Mouse (Mus musculus): ENCODE measurements around the gene Krba1. TPM values are rescaled to one million over a fixed set of nuclear protein-coding genes. Genes with fewer than 3 reads are reported as not detected.

Krba1 gene
- 10 to 100 TPM; 35.5 to 43.2 TPM for total RNA-seq (2021)

DNA sequence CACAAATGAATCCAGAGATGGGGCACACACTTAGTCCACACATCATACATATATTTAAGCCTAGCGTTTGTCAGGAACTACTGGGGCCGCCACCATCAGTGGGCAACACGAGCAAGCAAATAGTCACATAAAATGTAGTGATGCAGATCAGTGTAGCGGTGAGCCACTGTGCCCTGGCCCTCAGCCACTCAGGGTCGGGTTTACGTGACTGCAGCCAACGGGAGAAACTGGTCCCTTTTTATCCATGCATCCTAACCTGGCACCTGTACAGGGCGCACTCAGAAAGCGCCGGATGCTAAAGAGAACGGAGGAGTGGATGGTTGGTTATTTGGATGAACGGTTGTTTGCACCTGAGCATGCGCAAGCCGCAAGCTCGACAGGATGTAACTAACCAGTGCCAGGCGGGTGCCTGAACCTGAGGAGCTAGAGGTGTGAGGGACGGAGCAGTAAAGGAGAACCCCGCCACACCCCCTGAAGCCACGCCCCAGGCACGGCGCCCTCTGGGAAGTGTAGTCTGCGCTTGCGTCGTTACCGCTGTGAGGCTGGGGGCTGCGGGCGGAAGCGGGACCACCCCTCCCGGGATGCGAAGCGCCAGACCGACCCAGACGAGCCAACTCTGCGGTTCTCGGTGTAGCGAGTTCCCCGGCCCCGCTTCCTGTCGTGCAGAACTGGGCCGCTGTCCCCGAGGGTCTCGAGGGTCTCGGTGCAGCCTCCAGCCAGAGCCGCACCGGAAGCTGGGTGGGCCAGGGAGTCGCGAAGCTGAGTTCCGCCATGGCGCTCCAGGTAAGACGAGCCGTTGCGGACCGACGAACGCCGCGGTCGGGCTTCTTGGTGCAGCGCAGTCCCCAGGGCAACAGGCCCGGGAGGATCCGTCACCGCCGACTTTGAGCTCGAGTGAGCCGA, at the start of gene Krba1:
Gene Krba1, plus strand, starts transcription at position 482 of the 903 bp plus-strand sequence.
- DNase-seq (ENCODE audit: extremely low spot score in 1 of 2, low spot score in 1 of 2): peak; percentile 74 to 84

- no peak for DNase-seq (ENCODE audit: extremely low spot score in 1 of 2, low spot score in 1 of 2)
These were observed 36.5 kb upstream of the Krba1 start for GRCm38 (mm10) chr6:48358897-48359296.

DNA sequence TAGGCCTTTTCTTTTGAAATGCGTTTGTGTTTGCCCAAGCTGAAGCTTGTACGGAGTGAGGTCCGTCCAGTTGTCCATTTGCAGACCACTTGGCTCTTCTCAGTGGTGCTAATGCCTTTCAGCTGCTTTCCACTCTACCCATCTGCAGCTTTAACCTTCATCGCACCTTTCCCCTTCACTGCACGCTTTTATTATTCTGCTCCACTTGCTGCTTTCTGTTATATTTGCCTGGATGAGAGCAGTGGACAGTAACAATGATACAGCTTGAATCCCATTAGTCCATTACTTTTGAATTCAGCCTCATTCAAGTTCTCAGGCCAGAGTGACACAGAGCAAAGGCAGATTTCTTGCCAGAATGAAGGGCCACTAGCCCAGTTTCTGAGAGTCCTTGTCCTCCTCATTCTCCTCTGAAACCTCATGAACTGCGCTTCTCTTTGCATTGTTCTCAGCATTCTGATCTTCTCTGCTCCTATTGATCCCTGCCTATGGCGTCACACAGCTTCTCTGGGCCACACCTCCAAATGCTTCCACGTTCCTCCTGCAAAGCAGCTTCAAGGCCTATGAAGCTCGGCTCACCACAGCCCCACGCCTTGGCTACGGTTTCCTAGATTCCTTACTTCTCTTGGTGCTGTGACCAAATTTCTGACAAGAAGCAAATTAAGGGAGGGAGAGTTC, 28.9 kb upstream of the Krba1 start:
- DNase-seq (ENCODE audit: extremely low spot score in 1 of 2, low spot score in 1 of 2): no peak

GRCm38 (mm10) chr6:48388221-48388620, 7.2 kb upstream of the Krba1 start:
- no peak for DNase-seq (ENCODE audit: extremely low spot score in 1 of 2, low spot score in 1 of 2)

DNA sequence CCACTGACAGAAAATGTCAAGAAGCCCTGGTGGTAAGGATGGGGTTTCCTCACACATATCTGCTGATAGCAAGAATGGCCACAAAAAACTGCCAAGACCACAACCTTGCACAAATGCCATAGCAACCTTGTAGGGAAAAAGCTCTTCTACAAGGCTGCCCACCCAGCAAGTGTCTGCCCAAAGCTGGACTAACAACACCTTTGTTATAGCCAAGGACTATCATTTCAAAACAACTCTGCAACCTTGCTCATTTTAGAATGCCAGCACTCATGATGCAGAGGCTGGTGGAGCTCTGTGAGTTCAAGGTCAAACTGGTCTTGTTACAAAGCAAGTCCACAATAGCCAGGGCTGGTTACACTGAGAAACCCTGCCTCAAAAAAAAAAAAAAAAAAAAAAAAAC, 1.6 kb upstream of the Krba1 start:
- no peak for DNase-seq (ENCODE audit: extremely low spot score in 1 of 2, low spot score in 1 of 2)

GRCm38 (mm10) chr6:48396008-48396595, 716 bp downstream of the Krba1 start:
- DNase-seq (ENCODE audit: extremely low spot score in 1 of 2, low spot score in 1 of 2): no peak

- DNase-seq (ENCODE audit: extremely low spot score in 1 of 2, low spot score in 1 of 2): no peak
These were observed 1.3 kb downstream of the Krba1 start for GRCm38 (mm10) chr6:48396686-48397085.

GRCm38 (mm10) chr6:48397336-48397735, 1.9 kb downstream of the Krba1 start:
- peak in 1 of 2 experiments; percentile 35 for DNase-seq (ENCODE audit: extremely low spot score in 1 of 2, low spot score in 1 of 2)

DNA sequence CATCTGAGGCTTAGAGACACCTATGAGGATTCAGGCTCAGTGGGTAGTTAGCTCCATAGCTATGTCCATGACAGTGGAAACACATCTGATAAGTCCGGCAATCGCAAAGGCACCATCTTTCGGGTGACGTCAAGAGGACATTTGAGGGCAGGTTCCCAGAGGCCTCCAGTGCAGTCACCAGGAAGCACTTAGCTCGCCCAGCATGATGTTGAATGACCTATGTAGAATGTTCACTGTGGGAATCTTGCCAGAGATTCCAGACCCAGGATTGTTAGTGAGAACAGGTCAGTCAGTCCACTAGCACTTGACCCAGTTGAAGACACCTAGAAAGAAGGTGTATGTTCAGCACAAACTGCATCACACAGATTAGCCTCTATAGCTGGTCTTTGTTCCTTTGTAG, 4.5 kb downstream of the Krba1 start:
- no peak for DNase-seq (ENCODE audit: extremely low spot score in 1 of 2, low spot score in 1 of 2)

DNA sequence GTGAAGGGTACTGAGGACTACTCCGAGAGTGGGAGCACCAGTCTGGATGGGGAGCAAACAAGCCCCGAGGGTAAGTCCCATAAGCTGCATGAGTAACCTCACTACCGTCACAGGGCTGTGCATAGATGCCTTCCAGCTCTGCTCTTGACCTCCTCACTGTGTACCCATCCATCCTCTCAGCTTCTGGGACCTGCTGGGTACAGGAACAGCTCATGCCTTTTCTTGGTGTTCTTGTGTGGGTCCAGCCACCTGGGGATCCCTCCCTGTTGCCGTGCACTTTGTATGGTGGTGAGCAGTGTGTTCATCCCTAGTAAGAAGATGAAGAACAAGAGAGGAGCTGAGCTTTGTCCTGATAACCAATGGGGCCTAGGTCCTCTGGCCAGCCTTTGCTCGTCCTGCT, 8.7 kb downstream of the Krba1 start:
- no peak for DNase-seq (ENCODE audit: extremely low spot score in 1 of 2, low spot score in 1 of 2)

DNA sequence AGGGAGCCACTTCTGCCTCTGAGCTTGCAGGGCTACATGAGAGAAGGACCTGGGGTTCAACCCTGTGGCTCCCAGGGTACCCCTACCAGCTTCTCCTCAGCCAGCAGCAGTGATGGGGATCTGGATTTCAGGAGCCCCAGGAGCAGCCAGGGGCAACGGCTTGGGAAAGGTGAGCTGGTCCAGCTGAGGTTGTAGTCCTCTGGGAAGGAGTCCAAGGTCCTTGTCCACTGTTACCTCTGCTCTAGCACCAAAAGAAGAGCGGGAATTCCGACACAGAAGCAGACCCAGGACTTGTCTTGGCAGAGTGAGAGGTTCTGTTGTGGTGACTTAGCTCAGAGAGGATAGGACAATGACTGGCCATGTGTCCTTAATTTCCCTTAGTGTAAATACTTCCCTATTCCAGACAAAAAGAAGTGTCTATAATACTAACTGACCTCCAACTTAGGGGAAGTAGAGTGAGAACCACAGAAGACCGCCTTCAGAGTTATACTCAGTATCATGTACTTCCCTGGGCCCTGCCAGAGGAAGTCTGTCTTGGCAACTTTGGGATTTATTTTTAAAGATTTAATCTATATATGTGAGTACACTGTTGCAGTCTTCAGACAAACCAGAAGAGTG, 14.4 kb downstream of the Krba1 start:
- no peak for DNase-seq (ENCODE audit: extremely low spot score in 1 of 2, low spot score in 1 of 2)

DNA sequence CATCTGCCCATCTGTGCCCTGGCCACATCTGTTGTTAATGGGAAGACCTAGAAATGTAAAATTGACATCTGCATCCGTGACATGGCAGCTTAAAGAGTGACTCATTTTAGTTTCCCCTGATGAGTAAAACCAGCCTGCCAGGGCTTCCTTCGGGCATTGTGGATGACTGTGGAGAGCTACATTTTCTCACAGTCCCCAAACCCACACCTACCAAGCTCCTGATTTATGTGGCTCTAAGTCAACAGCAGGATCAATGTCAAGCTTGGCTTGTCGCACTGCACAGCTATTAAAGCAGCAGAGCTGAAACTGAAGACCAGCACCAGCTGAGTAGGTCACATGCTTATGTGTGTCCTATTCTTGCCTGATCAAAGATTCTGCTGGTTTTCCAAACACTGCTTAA, 15.2 kb downstream of the Krba1 start:
- no peak for DNase-seq (ENCODE audit: extremely low spot score in 1 of 2, low spot score in 1 of 2)

DNA sequence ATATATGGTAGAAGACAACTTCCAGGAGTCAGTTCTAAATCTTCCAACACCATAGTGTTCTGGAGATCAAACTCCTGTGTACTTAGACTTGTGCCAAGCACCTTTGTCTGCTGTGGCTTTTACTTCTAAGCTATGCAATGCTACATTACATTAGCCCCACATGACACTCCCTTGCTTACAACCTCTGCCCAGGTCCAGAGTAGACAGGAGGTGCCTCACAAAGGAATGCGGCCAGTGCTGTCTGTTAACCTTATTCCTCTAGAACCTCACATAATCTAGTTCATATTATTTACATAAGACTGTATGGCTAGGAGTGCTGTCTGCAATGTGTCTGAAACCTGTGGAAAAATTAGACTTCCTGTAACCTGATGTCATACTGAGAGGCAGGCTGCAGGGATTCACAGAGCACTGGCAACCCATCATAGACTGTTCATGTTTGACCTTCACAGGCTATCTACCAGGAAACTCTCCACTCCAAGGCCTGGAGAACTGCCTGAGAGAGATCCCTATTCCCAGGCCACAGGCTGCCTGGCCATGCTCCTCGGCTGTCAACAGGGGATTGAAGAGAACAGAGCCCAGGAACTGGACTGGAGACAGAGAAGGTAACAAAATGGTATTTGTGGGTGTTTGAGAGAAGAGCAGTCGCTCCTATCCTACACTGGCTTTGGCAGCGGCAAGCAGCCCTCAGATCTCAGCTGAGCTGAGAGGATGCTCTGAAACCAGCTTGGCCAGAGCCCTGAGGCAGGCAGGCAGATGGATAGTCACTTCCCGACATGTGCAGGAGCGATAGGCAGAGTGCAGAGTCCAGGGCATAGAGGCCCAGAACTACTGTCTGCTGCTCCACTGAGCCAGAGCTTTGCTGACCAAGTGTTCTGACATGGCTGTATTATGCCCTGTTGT, 16.1 kb downstream of the Krba1 start:
- DNase-seq (ENCODE audit: extremely low spot score in 1 of 2, low spot score in 1 of 2): no peak

- DNase-seq (ENCODE audit: extremely low spot score in 1 of 2, low spot score in 1 of 2): no peak
These were observed 16.8 kb downstream of the Krba1 start for GRCm38 (mm10) chr6:48412147-48412546.

DNA sequence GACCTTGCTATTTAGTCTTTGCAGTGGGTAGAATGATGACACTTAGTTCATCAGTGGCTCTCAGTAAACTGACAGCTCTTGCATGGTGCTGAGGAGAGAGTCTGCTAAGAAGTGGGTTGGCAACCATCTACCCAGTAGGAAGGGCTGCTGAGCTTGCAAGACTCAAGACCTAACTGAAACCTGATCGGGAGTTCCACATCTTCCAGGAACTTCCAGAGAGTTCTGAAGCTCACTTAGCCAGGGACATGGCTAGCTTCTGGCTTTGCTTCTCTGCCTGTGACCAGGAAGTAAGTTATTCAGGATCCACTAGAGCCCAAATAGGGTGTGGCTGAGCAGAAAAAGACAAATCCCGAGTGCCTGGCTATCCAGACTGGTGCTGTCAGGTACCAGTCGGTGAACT, 17.3 kb downstream of the Krba1 start:
- DNase-seq (ENCODE audit: extremely low spot score in 1 of 2, low spot score in 1 of 2): no peak

GRCm38 (mm10) chr6:48413081-48413480, 17.7 kb downstream of the Krba1 start:
- DNase-seq (ENCODE audit: extremely low spot score in 1 of 2, low spot score in 1 of 2): no peak

GRCm38 (mm10) chr6:48414886-48415285, 19.5 kb downstream of the Krba1 start:
- no peak for DNase-seq (ENCODE audit: extremely low spot score in 1 of 2, low spot score in 1 of 2)

DNA sequence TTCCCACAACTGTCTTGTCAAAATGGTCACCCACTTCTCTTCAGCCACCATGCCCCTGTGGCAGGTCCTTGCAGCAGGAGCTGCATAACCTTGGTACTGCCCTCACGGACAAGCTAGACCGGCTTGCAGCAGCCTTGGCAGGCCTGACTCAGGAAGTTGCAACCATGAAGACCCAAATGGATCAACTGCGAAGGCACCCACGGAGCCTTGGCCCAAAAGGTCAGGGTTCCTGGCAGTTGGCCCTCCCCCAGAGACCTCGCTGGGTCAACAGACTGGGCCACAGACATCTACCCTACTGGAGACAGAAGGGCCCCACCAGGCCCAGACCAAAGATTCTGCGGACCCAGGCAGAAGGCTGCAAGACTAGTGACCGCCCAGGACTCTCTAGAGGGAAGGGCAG, 20.2 kb downstream of the Krba1 start:
- DNase-seq (ENCODE audit: extremely low spot score in 1 of 2, low spot score in 1 of 2): no peak

- no peak for DNase-seq (ENCODE audit: extremely low spot score in 1 of 2, low spot score in 1 of 2)
These were observed 21.1 kb downstream of the Krba1 start for GRCm38 (mm10) chr6:48416486-48416885.

DNA sequence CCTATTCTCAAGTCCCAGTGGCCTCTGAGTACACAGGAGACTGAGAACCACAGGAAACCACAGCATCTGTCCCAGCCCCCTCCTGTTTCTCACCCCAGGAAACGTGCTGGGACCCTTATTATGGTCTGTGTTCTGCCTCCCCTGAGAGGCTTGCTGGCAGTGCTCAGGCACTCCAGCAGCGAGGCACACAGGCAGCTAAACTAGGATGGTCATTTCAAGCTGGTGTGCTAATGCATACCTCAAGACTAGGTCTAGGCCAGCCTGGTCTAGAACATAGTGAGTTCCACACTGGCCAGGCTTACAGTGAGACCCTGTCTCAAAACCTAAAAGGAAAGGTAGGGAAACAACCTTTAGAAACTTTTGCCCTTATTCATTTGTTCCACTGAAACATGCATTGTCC, 25.3 kb downstream of the Krba1 start:
- DNase-seq (ENCODE audit: extremely low spot score in 1 of 2, low spot score in 1 of 2): no peak

Data from layer of hippocampus, postnatal 25 days (tissue).